Mouse (Mus musculus): ENCODE results near the gene Emid1.

DNA sequence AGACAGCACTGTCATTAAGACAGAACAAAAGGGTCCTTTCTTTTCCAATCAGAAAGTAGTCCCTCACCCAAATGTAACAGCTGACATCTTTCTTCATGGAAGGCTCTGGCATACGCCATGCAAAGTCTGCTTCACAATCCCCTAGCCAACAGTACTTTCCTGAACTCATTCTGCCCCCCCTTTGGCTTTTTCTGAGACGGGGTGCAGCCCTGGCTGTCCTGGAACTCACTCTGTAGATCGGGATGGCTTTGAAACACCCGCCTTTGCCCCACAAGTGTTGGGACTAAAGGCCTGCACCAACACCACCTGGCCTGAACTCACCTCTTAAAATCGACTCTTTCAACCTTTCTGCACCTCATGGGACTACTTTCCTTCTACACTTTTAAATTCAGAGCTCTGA is 56.2 kb downstream of the Emid1 start:
- TF ChIP-seq GATA1 (IDR thresholded peaks at IDR 0.05; ENCODE audit: low read length) (no peak), TAL1 (IDR thresholded peaks at IDR 0.05; ENCODE audit: low read length) (no peak)
